Mouse (Mus musculus): Measurements from ENCODE around the gene Ms4a14. TPM values are rescaled to one million over a fixed set of nuclear protein-coding genes. Genes with fewer than 3 reads are reported as not detected.
"Not testable (repeated sequence)": the region's sequence is repeated elsewhere in the genome, so short reads cannot be mapped to it uniquely, and the experiment has no call there.

The Ms4a14 gene
- polyA plus RNA-seq, 1 experiment from 2014 or later, result not detected

GRCm38 (mm10) chr19:11298939-11299338, 15.3 kb downstream of the Ms4a14 start:
- H3K36me3 ChIP-seq, result no peaks in the 10 kb centered on the region
- H3K27ac ChIP-seq, result no peak overlapping the region
- H3K9ac ChIP-seq, result no peak overlapping the region
- no peak overlapping the region for H3K4me3 ChIP-seq
- no peak overlapping the region for H3K4me2 ChIP-seq
- H3K9me3 ChIP-seq (replicated peaks), result no peaks in the 10 kb centered on the region
- H3K27me3 ChIP-seq (replicated peaks), result no peaks in the 10 kb centered on the region
- WGBS (ENCODE audit: insufficient replicate concordance), result 47% methylated on average over 2 of the region's 2 CpGs
- no peaks in the 10 kb centered on the region for H3K4me1 ChIP-seq
- ATAC-seq, result no peak

- H3K9me3 ChIP-seq (replicated peaks); H3K4me1 ChIP-seq; ATAC-seq; H3K27ac ChIP-seq; H3K9ac ChIP-seq; H3K27me3 ChIP-seq (replicated peaks); H3K36me3 ChIP-seq: not testable (repeated sequence)
- Histone ChIP-seq H3K4me2 (peak overlapping the region; percentile 60), H3K4me3 (peak overlapping the region; percentile 50; the same call in 1 of the 2 replicates)
- WGBS (ENCODE audit: insufficient replicate concordance), result 11% methylated on average over 3 of the region's 3 CpGs
Measured at GRCm38 (mm10) chr19:11293616-11294015, 20.6 kb downstream of the Ms4a14 start.

GRCm38 (mm10) chr19:11292990-11293389, 21.3 kb downstream of the Ms4a14 start:
- Histone ChIP-seq H3K4me1 (no peaks in the 10 kb centered on the region), H3K4me2 (peak overlapping the region; percentile 60), H3K36me3 (no peaks in the 10 kb centered on the region), H3K9me3 (replicated peaks) (no peaks in the 10 kb centered on the region), H3K27me3 (replicated peaks) (no peaks in the 10 kb centered on the region), H3K4me3 (peak overlapping the region; percentile 50), H3K27ac (no peak overlapping the region), H3K9ac (0 out of 2 replicates have a peak overlapping the region, but pooled peaks have one; percentile 12)
- no peak for ATAC-seq
- WGBS (ENCODE audit: insufficient replicate concordance), result 3% methylated on average over 12 of the region's 12 CpGs

GRCm38 (mm10) chr19:11283773-11284172, 30.5 kb downstream of the Ms4a14 start, which contains the start of gene Ms4a5:
Gene Ms4a5, minus strand, starts transcription at chr19:11283873.
- Histone ChIP-seq H3K9me3 (replicated peaks) (no peaks in the 10 kb centered on the region), H3K36me3 (no peaks in the 10 kb centered on the region), H3K4me2 (no peak within 1 kb of the TSS), H3K27me3 (replicated peaks) (no peaks in the 10 kb centered on the region), H3K4me3 (no peak within 1 kb of the TSS), H3K9ac (no peak within 1 kb of the TSS), H3K27ac (no peak within 1 kb of the TSS), H3K4me1 (no peaks in the 10 kb centered on the region)
- no peak for ATAC-seq
- WGBS (ENCODE audit: insufficient replicate concordance), result 70% methylated on average over 2 of the region's 2 CpGs

GRCm38 (mm10) chr19:11280223-11280622, 34.0 kb downstream of the Ms4a14 start:
- ATAC-seq, result no peak
- H3K9me3 ChIP-seq (replicated peaks), result no peaks in the 10 kb centered on the region
- WGBS (ENCODE audit: insufficient replicate concordance), result 67% methylated on average over 3 of the region's 3 CpGs
- H3K4me2 ChIP-seq, result no peak overlapping the region
- H3K36me3 ChIP-seq, result no peaks in the 10 kb centered on the region
- H3K4me3 ChIP-seq, result no peak overlapping the region
- H3K27me3 ChIP-seq (replicated peaks), result no peaks in the 10 kb centered on the region
- no peak overlapping the region for H3K27ac ChIP-seq
- H3K4me1 ChIP-seq, result no peaks in the 10 kb centered on the region
- no peak overlapping the region for H3K9ac ChIP-seq

- Histone ChIP-seq H3K36me3 (no peaks in the 10 kb centered on the region), H3K4me1 (no peaks in the 10 kb centered on the region), H3K9me3 (replicated peaks) (no peaks in the 10 kb centered on the region), H3K27ac (no peak overlapping the region), H3K27me3 (replicated peaks) (no peaks in the 10 kb centered on the region), H3K4me2 (no peak overlapping the region), H3K9ac (no peak overlapping the region), H3K4me3 (no peak overlapping the region)
- 58% methylated on average over 5 of the region's 5 CpGs for WGBS (ENCODE audit: insufficient replicate concordance)
- ATAC-seq, result no peak
Measured at GRCm38 (mm10) chr19:11276431-11276830, 37.8 kb downstream of the Ms4a14 start.

GRCm38 (mm10) chr19:11266956-11267355, 47.3 kb downstream of the Ms4a14 start:
- Histone ChIP-seq H3K4me3 (no peak overlapping the region), H3K9me3 (replicated peaks) (no peaks in the 10 kb centered on the region), H3K4me1 (no peaks in the 10 kb centered on the region), H3K36me3 (no peaks in the 10 kb centered on the region), H3K27me3 (replicated peaks) (no peaks in the 10 kb centered on the region), H3K4me2 (no peak overlapping the region), H3K27ac (no peak overlapping the region), H3K9ac (no peak overlapping the region)
- ATAC-seq, result no peak
- 57% methylated on average over 4 of the region's 4 CpGs for WGBS (ENCODE audit: insufficient replicate concordance)

- Histone ChIP-seq H3K9me3 (replicated peaks) (no peaks in the 10 kb centered on the region), H3K4me2 (no peak within 1 kb of the TSS), H3K27ac (no peak within 1 kb of the TSS), H3K4me1 (no peaks in the 10 kb centered on the region), H3K27me3 (replicated peaks) (no peaks in the 10 kb centered on the region), H3K9ac (no peak within 1 kb of the TSS), H3K36me3 (no peaks in the 10 kb centered on the region), H3K4me3 (no peak within 1 kb of the TSS)
- ATAC-seq, result no peak
- WGBS (ENCODE audit: insufficient replicate concordance), result 57% methylated on average over 8 of the region's 8 CpGs
Measured at GRCm38 (mm10) chr19:11266052-11266845, 48.0 kb downstream of the Ms4a14 start, which contains the start of gene Ms4a1. Gene Ms4a1, minus strand, starts transcription at chr19:11266241.

- Histone ChIP-seq H3K4me3 (no peak overlapping the region), H3K4me2 (no peak overlapping the region), H3K27me3 (replicated peaks) (no peaks in the 10 kb centered on the region), H3K27ac (no peak overlapping the region), H3K9me3 (replicated peaks) (no peaks in the 10 kb centered on the region), H3K9ac (no peak overlapping the region), H3K36me3 (no peaks in the 10 kb centered on the region), H3K4me1 (no peaks in the 10 kb centered on the region)
- 64% methylated on average over 9 of the region's 9 CpGs for WGBS (ENCODE audit: insufficient replicate concordance)
- no peak for ATAC-seq
Measured at GRCm38 (mm10) chr19:11264602-11265185, 49.6 kb downstream of the Ms4a14 start.

- Histone ChIP-seq H3K4me1 (no peaks in the 10 kb centered on the region), H3K9ac (no peak overlapping the region), H3K9me3 (replicated peaks) (no peaks in the 10 kb centered on the region), H3K4me3 (no peak overlapping the region), H3K27me3 (replicated peaks) (no peaks in the 10 kb centered on the region), H3K36me3 (no peaks in the 10 kb centered on the region), H3K4me2 (no peak overlapping the region), H3K27ac (no peak overlapping the region)
- WGBS (ENCODE audit: insufficient replicate concordance), result 41% methylated on average over 3 of the region's 3 CpGs
- ATAC-seq, result no peak
Measured at GRCm38 (mm10) chr19:11263549-11263948, 50.7 kb downstream of the Ms4a14 start.

- H3K4me2 ChIP-seq; ATAC-seq; H3K36me3 ChIP-seq; H3K9ac ChIP-seq; H3K4me1 ChIP-seq; H3K9me3 ChIP-seq (replicated peaks); H3K27me3 ChIP-seq (replicated peaks); H3K4me3 ChIP-seq; H3K27ac ChIP-seq: not testable (repeated sequence)
- 62% methylated on average over 4 of the region's 4 CpGs for WGBS (ENCODE audit: insufficient replicate concordance)
Measured at GRCm38 (mm10) chr19:11262932-11263331, 51.3 kb downstream of the Ms4a14 start.

- no peaks in the 10 kb centered on the region for H3K36me3 ChIP-seq
- H3K4me2 ChIP-seq, result no peak overlapping the region
- no peaks in the 10 kb centered on the region for H3K4me1 ChIP-seq
- no peak overlapping the region for H3K27ac ChIP-seq
- no peak overlapping the region for H3K4me3 ChIP-seq
- H3K9ac ChIP-seq, result no peak overlapping the region
- H3K9me3 ChIP-seq (replicated peaks), result no peaks in the 10 kb centered on the region
- ATAC-seq, result no peak
- WGBS (ENCODE audit: insufficient replicate concordance), result 45% methylated on average over 2 of the region's 2 CpGs
- no peaks in the 10 kb centered on the region for H3K27me3 ChIP-seq (replicated peaks)
Measured at GRCm38 (mm10) chr19:11261522-11261921, 52.7 kb downstream of the Ms4a14 start.

Data from liver, embryonic 12.5 days (tissue).